In the genomic region with DNA sequence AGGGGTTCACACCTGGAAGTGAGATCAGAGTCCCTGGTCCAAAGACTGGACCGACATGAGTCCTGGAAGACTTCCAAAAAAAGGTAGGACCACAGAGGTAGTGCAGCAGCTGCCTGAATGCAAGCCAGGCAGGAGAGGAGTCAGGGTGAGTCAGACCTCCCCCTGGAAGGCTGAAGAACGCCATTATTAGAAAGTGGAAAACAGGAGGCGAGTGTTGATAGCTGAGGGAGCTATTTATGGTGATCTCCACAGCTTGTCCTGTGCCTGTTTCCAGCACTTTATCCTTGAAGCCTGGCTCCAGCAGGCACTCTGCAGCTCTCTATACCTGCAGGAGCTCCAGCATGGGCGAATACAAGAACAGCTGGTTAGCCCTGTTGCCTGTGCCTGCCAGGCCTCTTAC, we compare ENCODE assay signal across 17 mouse cellular contexts. TPM values are rescaled to one million over a fixed set of nuclear protein-coding genes. Genes with fewer than 3 reads are reported as not detected.
A peak's percentile ranks its signal among the peaks of the same experiment; 100 is the strongest.
DNase-seq lines count a peak whose midpoint lies in the region; ATAC-seq and TF ChIP-seq lines count a peak whose summit lies in the region.
"Had no signal": no experiment of that assay in that cellular context is flagged by ENCODE, and none has a peak within 500 bp of the region (broad histone marks: within the 10 kb centered on the region; RNA-seq: fewer than 3 reads in every experiment).

No protein-coding gene starts in this region.

- H3K9ac ChIP-seq in forebrain, embryonic 14.5 days (ENCODE audit: low read length), result no peak overlapping the region
- H3K9ac ChIP-seq in forebrain, embryonic 12.5 days, result no peak overlapping the region
- H3K9ac ChIP-seq: kidney, embryonic 15.5 days; liver, embryonic 14.5 days; neural tube, embryonic 12.5 days had no signal

- H3K9me3 ChIP-seq in forebrain, embryonic 14.5 days (replicated peaks; ENCODE audit: control insufficient read depth, low read length), result no peaks in the 10 kb centered on the region
- H3K9me3 ChIP-seq in forebrain, embryonic 12.5 days, result no peaks in the 10 kb centered on the region
- H3K9me3 ChIP-seq in heart, embryonic 10.5 days, result no peaks in the 10 kb centered on the region
- H3K9me3 ChIP-seq: embryonic facial prominence, embryonic 10.5 days; kidney, embryonic 15.5 days; neural tube, embryonic 12.5 days had no signal

- no peak for TF ChIP-seq CTCF in left cerebral cortex, adult 2 months (IDR thresholded peaks at IDR 0.05)

- no peak for DNase-seq in forebrain, embryonic 14.5 days (ENCODE audit: low spot score)
- DNase-seq in left cerebral cortex, adult 2 months (ENCODE audit: extremely low spot score in 1 of 2, low spot score in 2 of 2), result peak; percentile 24 to 32
- no peak for DNase-seq in left cerebral cortex, postnatal 10 days (ENCODE audit: extremely low spot score in 1 of 2, low spot score in 2 of 2)
- DNase-seq in heart, embryonic 10.5 days (ENCODE audit: low spot score), result no peak
- peak; percentile 37 to 54 for DNase-seq in left cerebral cortex, postnatal 36 days (ENCODE audit: low spot score in 2 of 2)
- DNase-seq in kidney, postnatal 10 days, result no peak
- DNase-seq in kidney, postnatal 36 days, result no peak
- DNase-seq: B cell, adult 2 months; cerebellum, postnatal 14 days; lung, postnatal 36 days; midbrain, embryonic 14.5 days; retina, postnatal 1 day had no signal

- ATAC-seq in forebrain, embryonic 14.5 days, result no peak
- no peak for ATAC-seq in forebrain, embryonic 12.5 days (ENCODE audit: low FRiP score)

- intact Hi-C loops in left cerebral cortex, adult 2 months (cut with DNase I), result no loop called here
- intact Hi-C loops in left cerebral cortex, postnatal 10 days (cut with DNase I), result no loop called here
- intact Hi-C loops in left cerebral cortex, postnatal 36 days (cut with DNase I), result no loop called here

- no peaks in the 10 kb centered on the region for H3K27me3 ChIP-seq in forebrain, embryonic 14.5 days (replicated peaks; ENCODE audit: control insufficient read depth, insufficient read depth, low read length)
- no peaks in the 10 kb centered on the region for H3K27me3 ChIP-seq in forebrain, embryonic 12.5 days
- H3K27me3 ChIP-seq in heart, embryonic 10.5 days (ENCODE audit: insufficient read depth, poor library complexity, severe bottlenecking), result no peaks in the 10 kb centered on the region
- H3K27me3 ChIP-seq: kidney, embryonic 15.5 days; neural tube, embryonic 12.5 days had no signal

- no peak overlapping the region for H3K4me2 ChIP-seq in forebrain, embryonic 14.5 days (ENCODE audit: low read length)
- no peak overlapping the region for H3K4me2 ChIP-seq in forebrain, embryonic 12.5 days
- H3K4me2 ChIP-seq: kidney, embryonic 15.5 days; neural tube, embryonic 12.5 days had no signal

- 0 out of 2 replicates have a peak overlapping the region, but pooled peaks have one; percentile 5 for H3K27ac ChIP-seq in forebrain, embryonic 14.5 days (ENCODE audit: low read depth, low read length)
- H3K27ac ChIP-seq in forebrain, embryonic 12.5 days, result no peak overlapping the region
- H3K27ac ChIP-seq in left cerebral cortex, adult 2 months, result peak overlapping the region; percentile 32
- peak overlapping the region; percentile 87 for H3K27ac ChIP-seq in heart, embryonic 10.5 days
- H3K27ac ChIP-seq: embryonic facial prominence, embryonic 10.5 days; kidney, embryonic 15.5 days; liver, embryonic 14.5 days; neural tube, embryonic 12.5 days had no signal

- H3K4me3 ChIP-seq in forebrain, embryonic 14.5 days (ENCODE audit: low read depth, low read length), result no peak overlapping the region
- no peak overlapping the region for H3K4me3 ChIP-seq in forebrain, embryonic 12.5 days (replicated peaks)
- H3K4me3 ChIP-seq in left cerebral cortex, adult 2 months, result no peak overlapping the region
- peak overlapping the region; percentile 7; the same call in 1 of the 2 replicates for H3K4me3 ChIP-seq in heart, embryonic 10.5 days
- H3K4me3 ChIP-seq: embryonic facial prominence, embryonic 10.5 days; kidney, embryonic 15.5 days; neural tube, embryonic 12.5 days had no signal

- WGBS in forebrain, embryonic 14.5 days, result 78% methylated on average over 4 of the region's 4 CpGs
- 76% methylated on average over 4 of the region's 4 CpGs for WGBS in forebrain, embryonic 12.5 days
- 27% methylated on average over 4 of the region's 4 CpGs for WGBS in heart, embryonic 10.5 days

- no peaks in the 10 kb centered on the region for H3K36me3 ChIP-seq in forebrain, embryonic 14.5 days (ENCODE audit: control insufficient read depth, insufficient read depth, low read length)
- H3K36me3 ChIP-seq in forebrain, embryonic 12.5 days (replicated peaks), result no peaks in the 10 kb centered on the region
- H3K36me3 ChIP-seq in heart, embryonic 10.5 days, result no peaks in the 10 kb centered on the region
- H3K36me3 ChIP-seq: embryonic facial prominence, embryonic 10.5 days; kidney, embryonic 15.5 days; neural tube, embryonic 12.5 days had no signal

- peaks cover 5% of the 10 kb centered on the region; the same call in 1 of the 2 replicates for H3K4me1 ChIP-seq in forebrain, embryonic 14.5 days (ENCODE audit: control insufficient read depth, insufficient read depth, low read length)
- H3K4me1 ChIP-seq in forebrain, embryonic 12.5 days, result peaks cover 15% of the 10 kb centered on the region
- peaks cover 62% of the 10 kb centered on the region for H3K4me1 ChIP-seq in heart, embryonic 10.5 days

RNA-seq across cellular contexts. Expression of gene Idh2, which starts 4.0 kb away (rescaled TPM):
- polyA plus RNA-seq in forebrain, embryonic 14.5 days (2014; fragmentation: Nextera tagmentation; extraction: Ambion mirVana), result 315 and 338 TPM in 2 replicates
- polyA plus RNA-seq in forebrain, embryonic 12.5 days (2016; fragmentation: Nextera tagmentation; extraction: Ambion mirVana), result 359 and 369 TPM in 2 replicates
- 10 to 100 TPM; 53.9 to 67.1 TPM for total RNA-seq in left cerebral cortex, adult 2 months (2021)
- 10 to 100 TPM; 44.8 to 45.6 TPM for total RNA-seq in left cerebral cortex, postnatal 10 days (2021)
- 830 and 1,266 TPM in 2 replicates for polyA plus RNA-seq in heart, embryonic 10.5 days (2016; fragmentation: Nextera tagmentation; extraction: Ambion mirVana)
- total RNA-seq in left cerebral cortex, postnatal 36 days (2021), result 10 to 100 TPM; 52.2 to 55.6 TPM

Comparison
In these comparisons a context has a peak if more than half of its experiments do, and no peak if none do; other contexts are left out.
1. DNase-seq: peak in left cerebral cortex, adult 2 months (2 of 2) and left cerebral cortex, postnatal 36 days (2 of 2); none in forebrain, embryonic 14.5 days (single experiment), left cerebral cortex, postnatal 10 days (0 of 2), heart, embryonic 10.5 days (single experiment), kidney, postnatal 10 days (single experiment) and kidney, postnatal 36 days (0 of 2).